Mouse (Mus musculus) megakaryocyte-erythroid progenitor cell, adult 5-6 weeks (primary cell): ENCODE measurements around the gene Ntrk2. TPM values are rescaled to one million over a fixed set of nuclear protein-coding genes. Genes with fewer than 3 reads are reported as not detected.

Experiments
- ATAC-seq: replicated peaks from 2 replicates; pipeline ENCODE4 v1.8.0; 2016; ENCODE audit warnings: mild to moderate bottlenecking, inconsistent platforms; ENCODE audit not compliant: severe bottlenecking, poor library complexity, low FRiP score, low TSS enrichment
- total RNA-seq, 2 experiments: library from RNA; stranded (forward) in 1 of 2; stranded (reverse) in 1 of 2; fragments of 200-1000, 215-1000 nt in 1 of 2; fragments of >200 nt in 1 of 2; fragmentation: Nextera tagmentation in 1 of 2; gene quantifications; 2 replicates each; pipeline ENCODE4 v1.2.3; 2014 to 2017

Ntrk2 gene
- total RNA-seq, 2 experiments from 2014 or later: not detected

- ATAC-seq: no peak
These were observed 148.4 kb downstream of the Ntrk2 start for GRCm38 (mm10) chr13:58954764-58955163.

- ATAC-seq: no peak
These were observed 148.9 kb downstream of the Ntrk2 start for GRCm38 (mm10) chr13:58955237-58955777.

- ATAC-seq: no peak
These were observed 152.0 kb downstream of the Ntrk2 start for GRCm38 (mm10) chr13:58958171-58958904.

GRCm38 (mm10) chr13:58960321-58960720, 154.0 kb downstream of the Ntrk2 start:
- ATAC-seq: no peak

- no peak for ATAC-seq
These were observed 158.5 kb downstream of the Ntrk2 start for GRCm38 (mm10) chr13:58964701-58965359.

GRCm38 (mm10) chr13:58965826-58966225, 159.5 kb downstream of the Ntrk2 start:
- ATAC-seq: no peak

GRCm38 (mm10) chr13:58966466-58966865, 160.1 kb downstream of the Ntrk2 start:
- no peak for ATAC-seq

GRCm38 (mm10) chr13:58968168-58968567, 161.8 kb downstream of the Ntrk2 start:
- no peak for ATAC-seq

- no peak for ATAC-seq
These were observed 165.1 kb downstream of the Ntrk2 start for GRCm38 (mm10) chr13:58971449-58971903.

GRCm38 (mm10) chr13:58972511-58972910, 166.1 kb downstream of the Ntrk2 start:
- ATAC-seq: no peak

- ATAC-seq: no peak
These were observed 190.1 kb downstream of the Ntrk2 start for GRCm38 (mm10) chr13:58996447-58996846.

- no peak for ATAC-seq
These were observed 191.4 kb downstream of the Ntrk2 start for GRCm38 (mm10) chr13:58997763-58998162.

GRCm38 (mm10) chr13:58999373-59000053, 193.1 kb downstream of the Ntrk2 start:
- ATAC-seq: no peak

- no peak for ATAC-seq
These were observed 196.8 kb downstream of the Ntrk2 start for GRCm38 (mm10) chr13:59002943-59003806.

GRCm38 (mm10) chr13:59003807-59004173, 197.4 kb downstream of the Ntrk2 start:
- ATAC-seq: no peak

- ATAC-seq: no peak
These were observed 198.2 kb downstream of the Ntrk2 start for GRCm38 (mm10) chr13:59004579-59004978.

- ATAC-seq: no peak
These were observed 203.5 kb downstream of the Ntrk2 start for GRCm38 (mm10) chr13:59009855-59010254.

- no peak for ATAC-seq
These were observed 204.6 kb downstream of the Ntrk2 start for GRCm38 (mm10) chr13:59010893-59011529.

GRCm38 (mm10) chr13:59011530-59011903, 205.1 kb downstream of the Ntrk2 start:
- ATAC-seq: no peak
